Mouse (Mus musculus) lung, postnatal 0 days (tissue): ENCODE results near the gene Sox8.

Experiments
- CTCF ChIP-seq: IDR thresholded peaks from 2 replicates; pipeline ENCODE4 v1.5.1; 2016; ENCODE audit warnings: antibody characterized with exemption, mild to moderate bottlenecking
- EP300 ChIP-seq: IDR thresholded peaks from 2 replicates; pipeline ENCODE4 v1.6.1; 2016; ENCODE audit warnings: antibody characterized with exemption, mild to moderate bottlenecking, control low read depth

GRCm38 (mm10) chr17:25568880-25569279 is 1.6 kb downstream of the Sox8 start:
- TF ChIP-seq CTCF (no peak), EP300 (no peak)
